Mouse (Mus musculus) kidney, adult 2 months (tissue): ENCODE results near the gene Mcm10. TPM values are rescaled to one million over a fixed set of nuclear protein-coding genes. Genes with fewer than 3 reads are reported as not detected.

ENCODE experiments used
- DNase-seq: peaks from one replicate; pipeline ENCODE4 v3.0.0; 2021
- H3K27ac ChIP-seq: fragments of 200-500 bp; 2 replicates; pipeline ENCODE4 v1.5.1; 2012; ENCODE audit warnings: low read depth, low read length, control low read depth, inconsistent platforms; ENCODE audit not compliant: insufficient read depth
- H3K27me3 ChIP-seq: fragments of 200-500 bp; replicated peaks from 2 replicates; pipeline ENCODE4 v1.6.1; 2012; ENCODE audit warnings: mild to moderate bottlenecking, moderate library complexity, low read length, inconsistent platforms; ENCODE audit not compliant: control insufficient read depth, insufficient read depth
- H3K36me3 ChIP-seq: fragments of 200-500 bp; 2 replicates; pipeline ENCODE4 v1.6.1; 2012; ENCODE audit warnings: mild to moderate bottlenecking, moderate library complexity, low read length, inconsistent platforms; ENCODE audit not compliant: control insufficient read depth, insufficient read depth
- H3K4me1 ChIP-seq: fragments of 200-500 bp; 2 replicates; pipeline ENCODE4 v1.6.1; 2011; ENCODE audit warnings: low read length; ENCODE audit not compliant: control insufficient read depth, insufficient read depth
- H3K4me3 ChIP-seq: fragments of 200-500 bp; 2 replicates; pipeline ENCODE4 v1.5.1; 2011; ENCODE audit warnings: mild to moderate bottlenecking, low read depth, low read length, control low read depth; ENCODE audit not compliant: insufficient read depth
- CTCF ChIP-seq: fragments of 200-500 bp; conservative IDR thresholded peaks from 2 replicates; pipeline ENCODE4 v1.5.1; 2011; ENCODE audit warnings: low read depth, mild to moderate bottlenecking, control low read depth, low read length, moderate library complexity, mixed read lengths; ENCODE audit not compliant: insufficient read depth, insufficient read length
- POLR2A ChIP-seq: fragments of 200-500 bp; IDR thresholded peaks from one replicate; pipeline ENCODE4 v1.6.1; 2011; ENCODE audit warnings: low read depth, low read length, control low read depth
- WGBS: fragments of 180-500 bp; shearing (Covaris S2); methylation state at CpG from one replicate; pipeline ENCODE4 v1.1.7; 2018; 5-methylcytosine and 5-hydroxymethylcytosine counted together
- polyA plus RNA-seq: library from polyadenylated mRNA; depleted of rRNA; stranded (reverse); fragments of >200 nt; gene quantifications from 2 replicates; pipeline ENCODE4 v1.2.3, GENCODE M21; 2012

Gene Mcm10
- polyA plus RNA-seq, 1 experiment: 2.7 TPM

- Histone ChIP-seq H3K27ac (peak overlapping the region; percentile 92), H3K4me3 (no peak overlapping the region), H3K27me3 (no peaks in the 10 kb centered on the region), H3K36me3 (no peaks in the 10 kb centered on the region), H3K4me1 (peaks cover 14% of the 10 kb centered on the region; the same call in 1 of the 2 replicates)
- 54% methylated on average over 6 of the region's 6 CpGs for WGBS
- peak; percentile 91 for DNase-seq
- no peak for TF ChIP-seq CTCF
Observed at GRCm38 (mm10) chr2:4996421-4996824, 16.2 kb downstream of the Mcm10 start.

- no peaks in the 10 kb centered on the region for H3K36me3 ChIP-seq
- peak overlapping the region; percentile 84 for H3K27ac ChIP-seq
- H3K27me3 ChIP-seq: no peaks in the 10 kb centered on the region
- peak; percentile 24 for DNase-seq
- 90% methylated on average over 11 of the region's 11 CpGs for WGBS
- H3K4me1 ChIP-seq: peaks cover 14% of the 10 kb centered on the region; the same call in 1 of the 2 replicates
- no peak for TF ChIP-seq CTCF
- H3K4me3 ChIP-seq: no peak overlapping the region
Observed at GRCm38 (mm10) chr2:4995646-4996045, 16.9 kb downstream of the Mcm10 start.

DNA sequence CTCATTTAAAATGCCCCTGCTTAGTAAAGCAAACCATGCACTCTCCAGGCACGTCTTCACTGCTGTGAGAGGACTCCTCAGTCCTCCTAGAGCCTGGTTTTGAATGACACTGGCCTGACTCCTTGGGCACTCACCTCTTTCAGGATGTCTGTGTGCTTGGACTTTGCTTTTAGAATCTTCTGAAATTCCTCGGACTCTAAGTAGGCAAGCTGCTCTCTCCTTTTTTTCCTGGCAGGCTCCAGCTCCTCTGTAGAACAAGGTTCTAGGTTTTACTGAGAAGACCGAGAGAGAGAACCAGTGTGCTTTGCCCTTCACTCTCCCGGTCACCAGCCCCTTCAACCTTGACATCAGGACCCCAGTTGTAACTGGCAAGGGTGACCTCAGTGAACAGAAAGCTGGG, 18.2 kb downstream of the Mcm10 start:
- Histone ChIP-seq H3K27ac (peak overlapping the region; percentile 81), H3K36me3 (no peaks in the 10 kb centered on the region), H3K4me3 (no peak overlapping the region), H3K4me1 (peaks cover 14% of the 10 kb centered on the region; the same call in 1 of the 2 replicates), H3K27me3 (no peaks in the 10 kb centered on the region)
- DNase-seq: peak; percentile 71
- no peak for TF ChIP-seq CTCF
- no peak for TF ChIP-seq POLR2A
- WGBS: 64% methylated on average over 4 of the region's 4 CpGs

DNA sequence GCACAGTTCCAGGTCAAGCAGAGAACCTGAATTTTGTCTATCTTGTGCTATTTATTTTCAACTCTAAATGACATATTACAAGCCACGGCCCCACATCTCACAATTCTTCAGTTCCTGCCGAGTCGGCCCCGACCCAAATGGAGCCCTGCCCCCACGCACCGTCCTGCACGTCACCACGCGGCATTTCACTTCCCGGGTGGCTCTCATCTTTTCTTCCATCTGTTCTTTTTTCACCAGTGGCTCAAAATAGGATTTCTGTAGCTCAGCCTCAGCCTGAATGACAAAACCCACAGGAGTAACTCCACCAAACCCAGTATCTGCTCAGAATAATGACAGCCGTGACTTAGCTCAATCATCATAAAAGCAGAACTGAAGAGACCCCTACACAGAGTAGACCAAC, 19.0 kb downstream of the Mcm10 start:
- 92% methylated on average over 11 of the region's 11 CpGs for whole genome bisulfite sequencing
- Histone ChIP-seq H3K4me1 (peaks cover 14% of the 10 kb centered on the region; the same call in 1 of the 2 replicates), H3K27ac (no peak overlapping the region), H3K36me3 (no peaks in the 10 kb centered on the region), H3K27me3 (no peaks in the 10 kb centered on the region), H3K4me3 (no peak overlapping the region)
- no peak for DNase-seq
- TF ChIP-seq CTCF: no peak
- TF ChIP-seq POLR2A: no peak

GRCm38 (mm10) chr2:4988826-4989424, 23.7 kb downstream of the Mcm10 start:
- Histone ChIP-seq H3K27me3 (no peaks in the 10 kb centered on the region), H3K4me1 (no peaks in the 10 kb centered on the region), H3K4me3 (no peak overlapping the region), H3K27ac (no peak overlapping the region), H3K36me3 (no peaks in the 10 kb centered on the region)
- DNase-seq: peak; percentile 23
- WGBS: 81% methylated on average over 11 of the region's 11 CpGs
- no peak for TF ChIP-seq POLR2A
- TF ChIP-seq CTCF: peak; percentile 62

GRCm38 (mm10) chr2:4987388-4988180, 25.0 kb downstream of the Mcm10 start:
- DNase-seq: no peak
- Histone ChIP-seq H3K36me3 (no peaks in the 10 kb centered on the region), H3K4me1 (no peaks in the 10 kb centered on the region), H3K27ac (no peak overlapping the region), H3K4me3 (no peak overlapping the region), H3K27me3 (no peaks in the 10 kb centered on the region)
- 79% methylated on average over 8 of the region's 8 CpGs for WGBS
- TF ChIP-seq CTCF (no peak), POLR2A (no peak)

GRCm38 (mm10) chr2:4986798-4987197, 25.8 kb downstream of the Mcm10 start:
- no peak overlapping the region for H3K27ac ChIP-seq
- TF ChIP-seq POLR2A: no peak
- no peak for TF ChIP-seq CTCF
- H3K4me1 ChIP-seq: no peaks in the 10 kb centered on the region
- no peaks in the 10 kb centered on the region for H3K27me3 ChIP-seq
- H3K36me3 ChIP-seq: no peaks in the 10 kb centered on the region
- WGBS: 73% methylated on average over 4 of the region's 4 CpGs
- DNase-seq: no peak
- no peak overlapping the region for H3K4me3 ChIP-seq
